Mouse (Mus musculus): ENCODE data around the gene Rps6ka5.

- TF ChIP-seq POLR2A (IDR thresholded peaks at IDR 0.05; ENCODE audit: control insufficient read depth, extremely low read depth, insufficient read depth, low read length, poor library complexity), result no peak
- TF ChIP-seq CTCF (IDR thresholded peaks at IDR 0.05; ENCODE audit: borderline replicate concordance, control insufficient read depth, extremely low read depth, insufficient read depth, low read length, poor library complexity), result no peak
These were observed 15.6 kb downstream of the Rps6ka5 start for GRCm38 (mm10) chr12:100711116-100711691.
